22 mouse cellular contexts compared by ENCODE assay signal in genomic region chr6:120219281-120219680, GRCm38 (mm10).
DNase-seq lines count a peak whose midpoint lies in the region; ATAC-seq and TF ChIP-seq lines count a peak whose summit lies in the region.
"Had no signal": no experiment of that assay in that cellular context is flagged by ENCODE, and none has a peak within 500 bp of the region (broad histone marks: within the 10 kb centered on the region; RNA-seq: fewer than 3 reads in every experiment).

No protein-coding gene starts in this region.

- no peak overlapping the region for H3K4me3 ChIP-seq in intestine, postnatal 0 days (ENCODE audit: low read depth, low read length)
- no peak overlapping the region for H3K4me3 ChIP-seq in intestine, embryonic 16.5 days (ENCODE audit: low read length)
- H3K4me3 ChIP-seq: embryonic facial prominence, embryonic 13.5 days; kidney, embryonic 15.5 days; limb, embryonic 15.5 days; lung, embryonic 15.5 days; neural tube, embryonic 13.5 days had no signal

- TF ChIP-seq CTCF in intestine, postnatal 0 days (IDR thresholded peaks at IDR 0.05; ENCODE audit: low read depth) = peak; percentile 52

- 81% methylated on average over 2 of the region's 2 CpGs for WGBS in intestine, postnatal 0 days
- WGBS in intestine, embryonic 16.5 days = 71% methylated on average over 2 of the region's 2 CpGs

- H3K27ac ChIP-seq in intestine, postnatal 0 days (ENCODE audit: low read depth, low read length) = no peak overlapping the region
- no peak overlapping the region for H3K27ac ChIP-seq in intestine, embryonic 16.5 days (ENCODE audit: low read length)
- H3K27ac ChIP-seq: embryonic facial prominence, embryonic 13.5 days; kidney, embryonic 15.5 days; limb, embryonic 15.5 days; lung, embryonic 15.5 days; macrophage; neural tube, embryonic 13.5 days had no signal

- no peak overlapping the region for H3K9ac ChIP-seq in intestine, postnatal 0 days (ENCODE audit: low read depth, low read length)
- no peak overlapping the region for H3K9ac ChIP-seq in intestine, embryonic 16.5 days (ENCODE audit: low read depth, low read length)
- H3K9ac ChIP-seq: embryonic facial prominence, embryonic 13.5 days; forebrain, postnatal 0 days; kidney, embryonic 15.5 days; limb, embryonic 15.5 days; lung, embryonic 15.5 days; neural tube, embryonic 13.5 days had no signal

- H3K4me2 ChIP-seq in intestine, postnatal 0 days (replicated peaks; ENCODE audit: low read depth) = no peak overlapping the region
- H3K4me2 ChIP-seq in intestine, embryonic 16.5 days (ENCODE audit: low read depth, low read length) = no peak overlapping the region
- H3K4me2 ChIP-seq: embryonic facial prominence, embryonic 13.5 days; heart, embryonic 11.5 days; kidney, embryonic 15.5 days; limb, embryonic 15.5 days; lung, embryonic 15.5 days; midbrain, embryonic 11.5 days; neural tube, embryonic 13.5 days had no signal

- H3K27me3 ChIP-seq in intestine, postnatal 0 days (replicated peaks; ENCODE audit: control insufficient read depth, insufficient read depth, low read length) = no peaks in the 10 kb centered on the region
- H3K27me3 ChIP-seq in intestine, embryonic 16.5 days (replicated peaks; ENCODE audit: control insufficient read depth, insufficient read depth, low read length) = no peaks in the 10 kb centered on the region
- H3K27me3 ChIP-seq: embryonic facial prominence, embryonic 13.5 days; kidney, embryonic 15.5 days; limb, embryonic 15.5 days; lung, embryonic 15.5 days; neural tube, embryonic 13.5 days had no signal

- H3K36me3 ChIP-seq in intestine, postnatal 0 days (ENCODE audit: control insufficient read depth, insufficient read depth) = peaks cover 4% of the 10 kb centered on the region; the same call in 1 of the 2 replicates
- no peaks in the 10 kb centered on the region for H3K36me3 ChIP-seq in intestine, embryonic 16.5 days (ENCODE audit: control insufficient read depth, insufficient read depth, low read length)
- H3K36me3 ChIP-seq: embryonic facial prominence, embryonic 13.5 days; kidney, embryonic 15.5 days; limb, embryonic 15.5 days; lung, embryonic 15.5 days; neural tube, embryonic 13.5 days had no signal

- ATAC-seq in intestine, postnatal 0 days = peak; percentile 46; the same call in 1 of the 2 replicates
- no peak for ATAC-seq in intestine, embryonic 16.5 days
- ATAC-seq in megakaryocyte progenitor cell, adult 5-6 weeks (replicated peaks; ENCODE audit: poor library complexity) = peak; percentile 34; the same call in 1 of the 2 replicates
- ATAC-seq: forebrain, postnatal 0 days had no signal

- DNase-seq in 416B (ENCODE audit: low read depth) = peak; percentile 28
- DNase-seq in MN1 (ENCODE audit: low spot score) = peak; percentile 12
- no peak for DNase-seq in urinary bladder, postnatal 14 days (ENCODE audit: low spot score)
- no peak for DNase-seq in c-Kit-positive CD71-positive TER-119-positive erythroid progenitor cells, embryonic 14.5 days (ENCODE audit: low spot score)
- no peak for DNase-seq in kidney, adult 18-20 months
- DNase-seq: adrenal gland, adult 2 months; B cell, adult 2 months; cerebellum, adult 9-11 months; forebrain, postnatal 0 days; heart, postnatal 10 days; thymus, postnatal 36 days had no signal

- no peaks in the 10 kb centered on the region for H3K9me3 ChIP-seq in intestine, postnatal 0 days (ENCODE audit: control insufficient read depth)
- no peaks in the 10 kb centered on the region for H3K9me3 ChIP-seq in intestine, embryonic 16.5 days (ENCODE audit: control insufficient read depth, low read length)
- H3K9me3 ChIP-seq: embryonic facial prominence, embryonic 13.5 days; kidney, embryonic 15.5 days; limb, embryonic 15.5 days; lung, embryonic 15.5 days; neural tube, embryonic 13.5 days had no signal

- H3K4me1 ChIP-seq in intestine, postnatal 0 days (replicated peaks; ENCODE audit: control insufficient read depth, insufficient read depth, low read length) = no peaks in the 10 kb centered on the region
- no peaks in the 10 kb centered on the region for H3K4me1 ChIP-seq in intestine, embryonic 16.5 days (ENCODE audit: control insufficient read depth, insufficient read depth, low read length)
- H3K4me1 ChIP-seq: embryonic facial prominence, embryonic 13.5 days; kidney, embryonic 15.5 days; limb, embryonic 15.5 days; lung, embryonic 15.5 days; neural tube, embryonic 13.5 days had no signal

Comparison
In these comparisons a context has a peak if more than half of its experiments do, and no peak if none do; other contexts are left out.
1. DNase-seq: peak in 416B (single experiment) and MN1 (single experiment); none in urinary bladder, postnatal 14 days (single experiment), c-Kit-positive CD71-positive TER-119-positive erythroid progenitor cells, embryonic 14.5 days (single experiment) and kidney, adult 18-20 months (single experiment).